Mouse (Mus musculus): ENCODE data around the gene Ddit4. TPM values are rescaled to one million over a fixed set of nuclear protein-coding genes. Genes with fewer than 3 reads are reported as not detected.

The Ddit4 gene
- polyA plus RNA-seq, 1 experiment from 2014 or later, result 24.0 TPM

- H3K4me1 ChIP-seq (replicated peaks; ENCODE audit: insufficient read depth, low read length), result peaks cover 35% of the 10 kb centered on the region
- H3K4me3 ChIP-seq (replicated peaks; ENCODE audit: low read depth, low read length), result peak overlapping the region; percentile 41
- no peak for TF ChIP-seq CTCF (IDR thresholded peaks at IDR 0.05; ENCODE audit: low read depth)
- peak overlapping the region; percentile 92 for H3K27ac ChIP-seq
- H3K4me2 ChIP-seq (ENCODE audit: low read length), result peak overlapping the region; percentile 75
- H3K9me3 ChIP-seq (replicated peaks; ENCODE audit: low read length), result no peaks in the 10 kb centered on the region
- DNase-seq (ENCODE audit: low spot score) (peak; percentile 87), ATAC-seq (replicated peaks; ENCODE audit: low FRiP score, low read depth) (peak; percentile 60)
- WGBS, result 3% methylated on average over 25 of the region's 25 CpGs
- no peaks in the 10 kb centered on the region for H3K36me3 ChIP-seq (ENCODE audit: insufficient read depth, low read length)
- H3K27me3 ChIP-seq (ENCODE audit: insufficient read depth, low read length), result no peaks in the 10 kb centered on the region
- peak overlapping the region; percentile 70 for H3K9ac ChIP-seq (ENCODE audit: low read depth, low read length)
Observed at GRCm38 (mm10) chr10:59969821-59970449, 18.3 kb upstream of the Ddit4 start.

- Histone ChIP-seq H3K9ac (ENCODE audit: low read depth, low read length) (no peak overlapping the region), H3K27ac (no peak overlapping the region), H3K4me3 (replicated peaks; ENCODE audit: low read depth, low read length) (no peak overlapping the region), H3K27me3 (ENCODE audit: insufficient read depth, low read length) (no peaks in the 10 kb centered on the region), H3K4me1 (replicated peaks; ENCODE audit: insufficient read depth, low read length) (peaks cover 21% of the 10 kb centered on the region), H3K9me3 (replicated peaks; ENCODE audit: low read length) (no peaks in the 10 kb centered on the region), H3K4me2 (ENCODE audit: low read length) (no peak overlapping the region), H3K36me3 (ENCODE audit: insufficient read depth, low read length) (no peaks in the 10 kb centered on the region)
- ATAC-seq (replicated peaks; ENCODE audit: low FRiP score, low read depth) (no peak), DNase-seq (ENCODE audit: low spot score) (no peak)
- no peak for TF ChIP-seq CTCF (IDR thresholded peaks at IDR 0.05; ENCODE audit: low read depth)
- WGBS, result 76% methylated on average over 6 of the region's 6 CpGs
Observed at GRCm38 (mm10) chr10:59967309-59967942, 15.8 kb upstream of the Ddit4 start.

- H3K36me3 ChIP-seq (ENCODE audit: insufficient read depth, low read length), result no peaks in the 10 kb centered on the region
- H3K4me1 ChIP-seq (replicated peaks; ENCODE audit: insufficient read depth, low read length), result peaks cover 21% of the 10 kb centered on the region
- H3K9me3 ChIP-seq (replicated peaks; ENCODE audit: low read length), result no peaks in the 10 kb centered on the region
- ATAC-seq (replicated peaks; ENCODE audit: low FRiP score, low read depth) (no peak), DNase-seq (ENCODE audit: low spot score) (no peak)
- no peak overlapping the region for H3K27ac ChIP-seq
- WGBS, result 95% methylated on average over 6 of the region's 6 CpGs
- no peak overlapping the region for H3K4me3 ChIP-seq (replicated peaks; ENCODE audit: low read depth, low read length)
- peak; percentile 43 for TF ChIP-seq CTCF (IDR thresholded peaks at IDR 0.05; ENCODE audit: low read depth)
- no peaks in the 10 kb centered on the region for H3K27me3 ChIP-seq (ENCODE audit: insufficient read depth, low read length)
- no peak overlapping the region for H3K9ac ChIP-seq (ENCODE audit: low read depth, low read length)
- no peak overlapping the region for H3K4me2 ChIP-seq (ENCODE audit: low read length)
Observed at GRCm38 (mm10) chr10:59966743-59967142, 15.1 kb upstream of the Ddit4 start.

- no peak overlapping the region for H3K4me2 ChIP-seq (ENCODE audit: low read length)
- H3K9ac ChIP-seq (ENCODE audit: low read depth, low read length), result no peak overlapping the region
- peaks cover 21% of the 10 kb centered on the region for H3K4me1 ChIP-seq (replicated peaks; ENCODE audit: insufficient read depth, low read length)
- no peak for DNase-seq (ENCODE audit: low spot score)
- no peaks in the 10 kb centered on the region for H3K9me3 ChIP-seq (replicated peaks; ENCODE audit: low read length)
- no peak overlapping the region for H3K4me3 ChIP-seq (replicated peaks; ENCODE audit: low read depth, low read length)
- WGBS, result 52% methylated on average over 8 of the region's 8 CpGs
- no peak for TF ChIP-seq CTCF (IDR thresholded peaks at IDR 0.05; ENCODE audit: low read depth)
- no peak for ATAC-seq (replicated peaks; ENCODE audit: low FRiP score, low read depth)
- H3K27ac ChIP-seq, result no peak overlapping the region
- H3K27me3 ChIP-seq (ENCODE audit: insufficient read depth, low read length), result no peaks in the 10 kb centered on the region
- H3K36me3 ChIP-seq (ENCODE audit: insufficient read depth, low read length), result no peaks in the 10 kb centered on the region
Observed at GRCm38 (mm10) chr10:59965788-59966187, 14.2 kb upstream of the Ddit4 start.

GRCm38 (mm10) chr10:59965362-59965695 is 13.7 kb upstream of the Ddit4 start:
- WGBS, result 26% methylated on average over 9 of the region's 9 CpGs
- ATAC-seq (replicated peaks; ENCODE audit: low FRiP score, low read depth), result no peak
- H3K9ac ChIP-seq (ENCODE audit: low read depth, low read length), result no peak overlapping the region

GRCm38 (mm10) chr10:59964504-59965361 is 13.1 kb upstream of the Ddit4 start:
- DNase-seq (ENCODE audit: low spot score) (no peak), ATAC-seq (replicated peaks; ENCODE audit: low FRiP score, low read depth) (peak; percentile 44)
- Histone ChIP-seq H3K4me2 (ENCODE audit: low read length) (peak overlapping the region; percentile 45), H3K9me3 (replicated peaks; ENCODE audit: low read length) (no peaks in the 10 kb centered on the region), H3K4me1 (replicated peaks; ENCODE audit: insufficient read depth, low read length) (peaks cover 14% of the 10 kb centered on the region), H3K27me3 (ENCODE audit: insufficient read depth, low read length) (no peaks in the 10 kb centered on the region), H3K27ac (peak overlapping the region; percentile 47), H3K9ac (ENCODE audit: low read depth, low read length) (0 out of 2 replicates have a peak overlapping the region, but pooled peaks have one; percentile 5), H3K4me3 (replicated peaks; ENCODE audit: low read depth, low read length) (no peak overlapping the region; the same call in 1 of the 2 replicates), H3K36me3 (ENCODE audit: insufficient read depth, low read length) (no peaks in the 10 kb centered on the region)
- WGBS, result 8% methylated on average over 18 of the region's 23 CpGs
- no peak for TF ChIP-seq CTCF (IDR thresholded peaks at IDR 0.05; ENCODE audit: low read depth)

More at GRCm38 (mm10) chr10:59965362-59965695, 13.7 kb upstream of the Ddit4 start:
- no peak for DNase-seq (ENCODE audit: low spot score)
- 0 out of 2 replicates have a peak overlapping the region, but pooled peaks have one; percentile 47 for H3K27ac ChIP-seq
- H3K27me3 ChIP-seq (ENCODE audit: insufficient read depth, low read length), result no peaks in the 10 kb centered on the region
- H3K4me1 ChIP-seq (replicated peaks; ENCODE audit: insufficient read depth, low read length), result peaks cover 18% of the 10 kb centered on the region
- H3K4me3 ChIP-seq (replicated peaks; ENCODE audit: low read depth, low read length), result no peak overlapping the region
- H3K36me3 ChIP-seq (ENCODE audit: insufficient read depth, low read length), result no peaks in the 10 kb centered on the region
- peak overlapping the region; percentile 45; the same call in 1 of the 2 replicates for H3K4me2 ChIP-seq (ENCODE audit: low read length)
- TF ChIP-seq CTCF (IDR thresholded peaks at IDR 0.05; ENCODE audit: low read depth), result no peak
- H3K9me3 ChIP-seq (replicated peaks; ENCODE audit: low read length), result no peaks in the 10 kb centered on the region
